Mouse (Mus musculus): Measurements from ENCODE around the gene Ubc.

DNA sequence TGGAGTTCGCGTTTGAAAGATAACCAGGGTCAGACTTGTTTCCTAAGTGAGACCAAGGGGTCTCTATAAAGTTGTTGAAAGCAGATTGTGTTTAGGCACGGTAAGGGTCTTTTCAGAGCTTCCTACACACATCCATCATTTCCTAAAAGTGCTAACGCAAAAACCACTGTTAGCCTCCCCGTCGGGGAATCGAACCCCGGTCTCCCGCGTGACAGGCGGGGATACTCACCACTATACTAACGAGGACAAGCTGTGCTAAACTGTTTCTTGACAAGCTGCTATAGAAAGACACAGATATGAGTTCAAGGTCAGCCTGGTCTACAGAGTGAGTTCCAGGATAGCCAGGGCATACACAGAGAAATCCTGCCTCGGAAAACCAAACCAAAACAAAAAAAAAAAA lies 18.8 kb upstream of the Ubc start:
- TF ChIP-seq CTCF (IDR thresholded peaks at IDR 0.05; ENCODE audit: borderline replicate concordance, insufficient read depth, low read depth, low read length) (no peak), POLR2A (IDR thresholded peaks at IDR 0.05; ENCODE audit: borderline replicate concordance, insufficient read depth, low read length) (no peak)
